Mouse (Mus musculus) thymus, adult 2 months (tissue): ENCODE measurements around the gene Atg4d. TPM values are rescaled to one million over a fixed set of nuclear protein-coding genes. Genes with fewer than 3 reads are reported as not detected.
"Not testable (repeated sequence)": the region's sequence is repeated elsewhere in the genome, so short reads cannot be mapped to it uniquely, and the experiment has no call there.

Experiments
- DNase-seq: peaks from one replicate; pipeline ENCODE4 v3.0.0; 2021
- H3K27ac ChIP-seq: fragments of 200-500 bp; 2 replicates; pipeline ENCODE4 v1.5.1; 2012; ENCODE audit warnings: low read length, control low read depth; ENCODE audit not compliant: control insufficient read depth, insufficient read depth
- H3K27me3 ChIP-seq: fragments of 200-500 bp; 2 replicates; pipeline ENCODE4 v1.6.1; 2012; ENCODE audit warnings: mild to moderate bottlenecking, low read length, moderate library complexity, mixed read lengths; ENCODE audit not compliant: control insufficient read depth, insufficient read depth
- H3K36me3 ChIP-seq: fragments of 200-500 bp; 2 replicates; pipeline ENCODE4 v1.6.1; 2012; ENCODE audit warnings: mild to moderate bottlenecking, low read length, moderate library complexity; ENCODE audit not compliant: control insufficient read depth, insufficient read depth
- H3K4me1 ChIP-seq: fragments of 200-500 bp; replicated peaks from 2 replicates; pipeline ENCODE4 v1.6.1; 2012; ENCODE audit warnings: low read length; ENCODE audit not compliant: control insufficient read depth, insufficient read depth
- H3K4me3 ChIP-seq: fragments of 200-500 bp; 2 replicates; pipeline ENCODE4 v1.5.1; 2012; ENCODE audit warnings: mild to moderate bottlenecking, low read length, control low read depth, moderate library complexity; ENCODE audit not compliant: control insufficient read depth, insufficient read depth
- CTCF ChIP-seq: fragments of 200-500 bp; IDR thresholded peaks from 2 replicates; pipeline ENCODE4 v1.5.1; 2012; ENCODE audit warnings: mild to moderate bottlenecking, control low read depth, low read length, moderate library complexity, borderline replicate concordance; ENCODE audit not compliant: control insufficient read depth, poor library complexity, insufficient read depth; ENCODE audit errors: extremely low read depth
- POLR2A ChIP-seq: fragments of 200-500 bp; IDR thresholded peaks from 2 replicates; pipeline ENCODE4 v1.6.1; 2012; ENCODE audit warnings: mild to moderate bottlenecking, low read length, control low read depth, moderate library complexity; ENCODE audit not compliant: control insufficient read depth, poor library complexity, insufficient read depth; ENCODE audit errors: extremely low read depth
- WGBS: fragments of 180-500 bp; shearing (Covaris S2); methylation state at CpG from one replicate; pipeline ENCODE4 v1.1.7; 2018; 5-methylcytosine and 5-hydroxymethylcytosine counted together
- polyA plus RNA-seq: library from polyadenylated mRNA; depleted of rRNA; stranded (reverse); fragments of >200 nt; gene quantifications from 2 replicates; pipeline ENCODE4 v1.2.3, GENCODE M21; 2012; rRNA removed

The Atg4d gene
- polyA plus RNA-seq = 84.3 and 87.7 TPM in 2 replicates

- whole genome bisulfite sequencing = under 1% methylated on average over 49 of the region's 49 CpGs
- Histone ChIP-seq H3K27ac (no peak within 1 kb of the TSS), H3K27me3 (no peaks in the 10 kb centered on the region), H3K36me3 (peaks cover 15% of the 10 kb centered on the region), H3K4me1 (peaks cover 29% of the 10 kb centered on the region), H3K4me3 (peak within 1 kb of the TSS; percentile 75)
- DNase-seq = peak; percentile 95
- TF ChIP-seq POLR2A = peak; percentile 91
- TF ChIP-seq CTCF = 0 out of 2 replicates have a peak, but pooled peaks have one; percentile 31
Observed at GRCm38 (mm10) chr9:21265000-21265561, at the start of gene Atg4d. Gene Atg4d, plus strand, starts transcription at chr9:21265293.

- H3K27ac ChIP-seq = no peak overlapping the region
- WGBS = 88% methylated on average over 25 of the region's 25 CpGs
Observed at GRCm38 (mm10) chr9:21216050-21216841, 48.8 kb upstream of the Atg4d start.

GRCm38 (mm10) chr9:21219820-21220219 is 45.3 kb upstream of the Atg4d start:
- WGBS = 52% methylated on average over 3 of the region's 3 CpGs
- TF ChIP-seq POLR2A (no peak), CTCF (no peak)
- Histone ChIP-seq H3K36me3 (no peaks in the 10 kb centered on the region), H3K27me3 (no peaks in the 10 kb centered on the region), H3K4me3 (no peak overlapping the region), H3K27ac (no peak overlapping the region), H3K4me1 (peaks cover 6% of the 10 kb centered on the region)
- no peak for DNase-seq

More at GRCm38 (mm10) chr9:21216050-21216841, 48.8 kb upstream of the Atg4d start:
- Histone ChIP-seq H3K4me3 (no peak overlapping the region), H3K4me1 (peaks cover 4% of the 10 kb centered on the region), H3K36me3 (no peaks in the 10 kb centered on the region), H3K27me3 (no peaks in the 10 kb centered on the region)
- DNase-seq = no peak
- no peak for TF ChIP-seq POLR2A
- TF ChIP-seq CTCF = no peak

- DNase-seq = peak; percentile 94
- Histone ChIP-seq H3K27ac (no peak overlapping the region), H3K27me3 (no peaks in the 10 kb centered on the region), H3K4me3 (no peak overlapping the region), H3K36me3 (no peaks in the 10 kb centered on the region), H3K4me1 (peaks cover 11% of the 10 kb centered on the region)
- TF ChIP-seq POLR2A (no peak), CTCF (peak; percentile 95)
- 9% methylated on average over 21 of the region's 21 CpGs for WGBS
Observed at GRCm38 (mm10) chr9:21220490-21221382, 44.4 kb upstream of the Atg4d start.

GRCm38 (mm10) chr9:21221383-21221929 is 43.6 kb upstream of the Atg4d start:
- H3K4me1 ChIP-seq = peaks cover 11% of the 10 kb centered on the region
- WGBS = 11% methylated on average over 7 of the region's 7 CpGs
- H3K4me3 ChIP-seq = no peak overlapping the region
- peak; percentile 60 for DNase-seq
- TF ChIP-seq CTCF (no peak), POLR2A (no peak)
- no peaks in the 10 kb centered on the region for H3K27me3 ChIP-seq
- H3K27ac ChIP-seq = no peak overlapping the region
- no peaks in the 10 kb centered on the region for H3K36me3 ChIP-seq

GRCm38 (mm10) chr9:21223490-21223889 is 41.6 kb upstream of the Atg4d start:
- not testable (repeated sequence) for DNase-seq, H3K4me3 ChIP-seq, H3K27ac ChIP-seq, H3K36me3 ChIP-seq, H3K27me3 ChIP-seq
- WGBS = 100% methylated on average over 2 of the region's 2 CpGs
- peaks cover 19% of the 10 kb centered on the region for H3K4me1 ChIP-seq
